26 mouse cellular contexts compared by ENCODE assay signal in genomic region chr1:162346456-162347011, GRCm38 (mm10).
DNase-seq lines count a peak whose midpoint lies in the region; ATAC-seq lines count a peak whose summit lies in the region.
"Had no signal": no experiment of that assay in that cellular context is flagged by ENCODE, and none has a peak within 500 bp of the region (broad histone marks: within the 10 kb centered on the region; RNA-seq: fewer than 3 reads in every experiment).

No protein-coding gene starts in this region.

- peak; percentile 58 for ATAC-seq in neural tube, embryonic 11.5 days (ENCODE audit: insufficient read depth, low FRiP score, low TSS enrichment)
- peak; percentile 93 for ATAC-seq in neural tube, embryonic 12.5 days (ENCODE audit: low FRiP score, low read depth)
- ATAC-seq in neural tube, embryonic 15.5 days (ENCODE audit: low FRiP score), result peak; percentile 72
- ATAC-seq: CD4-positive, CD25-positive, alpha-beta regulatory T cell, adult 4 months; forebrain, embryonic 15.5 days; hindbrain, postnatal 0 days; inflammation-experienced regulatory T-cells, adult 6 months; intestine, embryonic 16.5 days had no signal

- no peak overlapping the region for H3K9ac ChIP-seq in neural tube, embryonic 11.5 days (ENCODE audit: low read length)
- H3K9ac ChIP-seq in neural tube, embryonic 12.5 days, result no peak overlapping the region
- H3K9ac ChIP-seq in neural tube, embryonic 15.5 days (replicated peaks), result no peak overlapping the region
- H3K9ac ChIP-seq: embryonic facial prominence, embryonic 13.5 days; forebrain, embryonic 12.5 days; forebrain, embryonic 15.5 days; heart, embryonic 13.5 days; hindbrain, embryonic 14.5 days had no signal

- no peaks in the 10 kb centered on the region for H3K27me3 ChIP-seq in neural tube, embryonic 11.5 days (ENCODE audit: control insufficient read depth, insufficient read depth, low read length)
- no peaks in the 10 kb centered on the region for H3K27me3 ChIP-seq in neural tube, embryonic 12.5 days (replicated peaks)
- no peaks in the 10 kb centered on the region for H3K27me3 ChIP-seq in neural tube, embryonic 15.5 days (replicated peaks)
- no peaks in the 10 kb centered on the region for H3K27me3 ChIP-seq in heart, embryonic 10.5 days (ENCODE audit: insufficient read depth, poor library complexity, severe bottlenecking)
- H3K27me3 ChIP-seq: embryonic facial prominence, embryonic 13.5 days; forebrain, embryonic 12.5 days; forebrain, embryonic 15.5 days; heart, embryonic 13.5 days had no signal

- DNase-seq in adrenal gland, adult 8-10 months, result peak; percentile 18
- no peak for DNase-seq in adrenal gland, postnatal 25 days
- DNase-seq in neural tube, embryonic 11.5 days (ENCODE audit: low spot score), result no peak
- DNase-seq in neural tube, embryonic 10.5 days (ENCODE audit: extremely low spot score, low spot score), result no peak
- DNase-seq in heart, embryonic 10.5 days (ENCODE audit: low spot score), result no peak
- no peak for DNase-seq in kidney, adult 9 months
- DNase-seq: cerebellum, adult 11-12 months; cerebellum, adult 8-10 months; cerebellum, postnatal 10 days; gastrocnemius, postnatal 25 days; heart, adult 18-20 months; heart, postnatal 14 days; heart, postnatal 4 days had no signal

- H3K4me3 ChIP-seq in neural tube, embryonic 11.5 days (ENCODE audit: low read depth, low read length), result no peak overlapping the region
- no peak overlapping the region for H3K4me3 ChIP-seq in neural tube, embryonic 12.5 days
- H3K4me3 ChIP-seq in neural tube, embryonic 15.5 days (replicated peaks), result no peak overlapping the region
- H3K4me3 ChIP-seq in heart, embryonic 10.5 days, result no peak overlapping the region
- H3K4me3 ChIP-seq: embryonic facial prominence, embryonic 10.5 days; embryonic facial prominence, embryonic 13.5 days; erythroblast, embryonic 14.5 days; forebrain, embryonic 12.5 days; forebrain, embryonic 15.5 days; heart, embryonic 13.5 days had no signal

- no peak overlapping the region for H3K27ac ChIP-seq in neural tube, embryonic 11.5 days (ENCODE audit: low read depth, low read length)
- H3K27ac ChIP-seq in neural tube, embryonic 12.5 days, result no peak overlapping the region
- H3K27ac ChIP-seq in neural tube, embryonic 15.5 days (replicated peaks), result no peak overlapping the region
- H3K27ac ChIP-seq in heart, embryonic 10.5 days, result no peak overlapping the region
- H3K27ac ChIP-seq: embryonic facial prominence, embryonic 10.5 days; embryonic facial prominence, embryonic 13.5 days; forebrain, embryonic 12.5 days; forebrain, embryonic 15.5 days; heart, embryonic 13.5 days; hindbrain, embryonic 14.5 days; hindbrain, postnatal 0 days had no signal

- H3K4me2 ChIP-seq in neural tube, embryonic 11.5 days (ENCODE audit: low read depth), result no peak overlapping the region
- H3K4me2 ChIP-seq in neural tube, embryonic 12.5 days (replicated peaks), result no peak overlapping the region
- no peak overlapping the region for H3K4me2 ChIP-seq in neural tube, embryonic 15.5 days
- H3K4me2 ChIP-seq: embryonic facial prominence, embryonic 13.5 days; forebrain, embryonic 12.5 days; forebrain, embryonic 15.5 days; heart, embryonic 13.5 days; hindbrain, embryonic 14.5 days had no signal

- 63% methylated on average over 4 of the region's 4 CpGs for WGBS in neural tube, embryonic 11.5 days
- WGBS in neural tube, embryonic 12.5 days, result 55% methylated on average over 4 of the region's 4 CpGs
- 61% methylated on average over 4 of the region's 4 CpGs for WGBS in neural tube, embryonic 15.5 days
- 84% methylated on average over 4 of the region's 4 CpGs for WGBS in heart, embryonic 10.5 days

- no peaks in the 10 kb centered on the region for H3K4me1 ChIP-seq in neural tube, embryonic 11.5 days (ENCODE audit: control insufficient read depth, insufficient read depth, low read length)
- H3K4me1 ChIP-seq in neural tube, embryonic 12.5 days, result no peaks in the 10 kb centered on the region
- no peaks in the 10 kb centered on the region for H3K4me1 ChIP-seq in neural tube, embryonic 15.5 days
- H3K4me1 ChIP-seq in heart, embryonic 10.5 days, result no peaks in the 10 kb centered on the region
- H3K4me1 ChIP-seq: embryonic facial prominence, embryonic 10.5 days; embryonic facial prominence, embryonic 13.5 days; forebrain, embryonic 12.5 days; forebrain, embryonic 15.5 days; heart, embryonic 13.5 days had no signal

- H3K9me3 ChIP-seq in neural tube, embryonic 11.5 days (ENCODE audit: control insufficient read depth, low read length), result no peaks in the 10 kb centered on the region
- H3K9me3 ChIP-seq in neural tube, embryonic 12.5 days, result no peaks in the 10 kb centered on the region
- H3K9me3 ChIP-seq in neural tube, embryonic 15.5 days (replicated peaks), result no peaks in the 10 kb centered on the region
- H3K9me3 ChIP-seq in heart, embryonic 10.5 days, result no peaks in the 10 kb centered on the region
- H3K9me3 ChIP-seq: embryonic facial prominence, embryonic 10.5 days; embryonic facial prominence, embryonic 13.5 days; forebrain, embryonic 12.5 days; forebrain, embryonic 15.5 days; heart, embryonic 13.5 days had no signal

- no peaks in the 10 kb centered on the region for H3K36me3 ChIP-seq in neural tube, embryonic 11.5 days (ENCODE audit: control insufficient read depth, insufficient read depth, low read length)
- no peaks in the 10 kb centered on the region for H3K36me3 ChIP-seq in neural tube, embryonic 12.5 days
- no peaks in the 10 kb centered on the region for H3K36me3 ChIP-seq in neural tube, embryonic 15.5 days
- H3K36me3 ChIP-seq in heart, embryonic 10.5 days, result no peaks in the 10 kb centered on the region
- H3K36me3 ChIP-seq: embryonic facial prominence, embryonic 10.5 days; embryonic facial prominence, embryonic 13.5 days; forebrain, embryonic 12.5 days; forebrain, embryonic 15.5 days; heart, embryonic 13.5 days had no signal
